Mouse (Mus musculus) heart, postnatal 14 days (tissue): ENCODE results near the gene Zmym1. TPM values are rescaled to one million over a fixed set of nuclear protein-coding genes. Genes with fewer than 3 reads are reported as not detected.

Experiments used
- total RNA-seq, 2 experiments: library from RNA; stranded (reverse); gene quantifications; 2 replicates each; pipeline ENCODE4 v1.2.3; 2021

The Zmym1 gene
- total RNA-seq, 2 experiments from 2014 or later, result 3.9 to 6.8 TPM

Other genes with a start within 250 kb of the Zmym1 start
- gene Zmym4, start 93.0 kb downstream of the Zmym1 start, total RNA-seq, result 10 to 100 TPM; 26.0 to 27.8 TPM
- gene Sfpq, start 39.8 kb downstream of the Zmym1 start, total RNA-seq, result 100 to 1,000 TPM; 116 to 127 TPM
- gene Zmym6, start 16.2 kb upstream of the Zmym1 start, total RNA-seq, result 1 to 10 TPM; 8.1 to 9.2 TPM
- gene Tmem35b, start 62.5 kb upstream of the Zmym1 start, total RNA-seq, result 1 to 10 TPM; 1.6 to 2.2 TPM
- under 1 TPM; 0.26 to 0.29 TPM for gene Dlgap3, start 108.1 kb upstream of the Zmym1 start, total RNA-seq
- gene Smim12, start 182.6 kb upstream of the Zmym1 start, total RNA-seq, result 10 to 100 TPM; 43.1 to 43.5 TPM